Mouse (Mus musculus) forebrain, postnatal 0 days (tissue): Measurements from ENCODE around the gene Thop1. TPM values are rescaled to one million over a fixed set of nuclear protein-coding genes. Genes with fewer than 3 reads are reported as not detected.
A peak's percentile ranks its signal among the peaks of the same experiment; 100 is the strongest.

Source experiments
- ATAC-seq: fragments of 200-750 bp; cut with Nextera tagmentation; 2 replicates; pipeline ENCODE4 v1.8.0; 2017; ENCODE audit warnings: mild to moderate bottlenecking, moderate library complexity
- DNase-seq: peaks from one replicate; pipeline ENCODE4 v3.0.0-alpha.2; 2015
- H3K27ac ChIP-seq: fragments of 300-500 bp; sonication (generic); 2 replicates; pipeline ENCODE4 v1.5.1; 2014; ENCODE audit warnings: low read depth, mild to moderate bottlenecking, antibody characterized with exemption, low read length, moderate library complexity, mixed read lengths
- H3K27me3 ChIP-seq: fragments of 300-500 bp; sonication (generic); 2 replicates; pipeline ENCODE4 v1.6.1; 2014; ENCODE audit warnings: mild to moderate bottlenecking, low read length, mixed read lengths; ENCODE audit not compliant: insufficient read depth
- H3K36me3 ChIP-seq: fragments of 300-500 bp; sonication (generic); 2 replicates; pipeline ENCODE4 v1.6.1; 2014; ENCODE audit warnings: mild to moderate bottlenecking, moderate library complexity; ENCODE audit not compliant: insufficient read depth
- H3K4me1 ChIP-seq: fragments of 300-500 bp; sonication (generic); 2 replicates; pipeline ENCODE4 v1.6.1; 2014; ENCODE audit warnings: antibody characterized with exemption; ENCODE audit not compliant: insufficient read depth
- H3K4me2 ChIP-seq: fragments of 300-500 bp; sonication (generic); 2 replicates; pipeline ENCODE4 v1.6.1; 2014; ENCODE audit warnings: low read depth, mild to moderate bottlenecking, moderate library complexity
- H3K4me3 ChIP-seq: fragments of 300-500 bp; sonication (generic); 2 replicates; pipeline ENCODE4 v1.5.1; 2014; ENCODE audit warnings: low read depth, low read length, mixed read lengths
- H3K9ac ChIP-seq: fragments of 300-500 bp; sonication (generic); 2 replicates; pipeline ENCODE4 v1.6.1; 2014; ENCODE audit warnings: mild to moderate bottlenecking
- H3K9me3 ChIP-seq: fragments of 300-500 bp; sonication (generic); 2 replicates; pipeline ENCODE4 v1.6.1; 2016; ENCODE audit warnings: low read length
- CTCF ChIP-seq: sonication (generic); IDR thresholded peaks from 2 replicates; pipeline ENCODE4 v1.5.1; 2016; ENCODE audit warnings: antibody characterized with exemption, control low read depth, low read depth
- WGBS: fragments of 180-500 bp; shearing (Covaris S2); extraction: QIAGEN DNeasy Blood & Tissue Kit; methylation state at CpG from one replicate; pipeline ENCODE4 v1.1.7; 2014; 5-methylcytosine and 5-hydroxymethylcytosine counted together
- polyA plus RNA-seq: library from polyadenylated mRNA; unstranded; fragments of >200 nt; fragmentation: Nextera tagmentation; extraction: Ambion mirVana; gene quantifications from 2 replicates; pipeline ENCODE4 v1.2.1, GENCODE M21; 2015
- total RNA-seq: library from RNA; depleted of rRNA; stranded (reverse); fragments of >200 nt; gene quantifications from 2 replicates; pipeline ENCODE4 v1.2.3, GENCODE M21; 2014

The Thop1 gene
- total and polyA plus RNA-seq, 2 experiments from 2014 or later = 45.9 to 69.0 TPM

GRCm38 (mm10) chr10:81087021-81087420, 17.2 kb downstream of the Thop1 start:
- 47% methylated on average over 2 of the region's 2 CpGs for WGBS
- Histone ChIP-seq H3K9ac (no peak overlapping the region), H3K4me2 (no peak overlapping the region), H3K4me3 (no peak overlapping the region), H3K36me3 (peaks cover 13% of the 10 kb centered on the region), H3K27ac (no peak overlapping the region), H3K27me3 (no peaks in the 10 kb centered on the region), H3K4me1 (no peaks in the 10 kb centered on the region), H3K9me3 (no peaks in the 10 kb centered on the region)
- ATAC-seq = no peak
- DNase-seq = no peak
- peak; percentile 31 for TF ChIP-seq CTCF

GRCm38 (mm10) chr10:81089216-81089615, 19.4 kb downstream of the Thop1 start:
- 45% methylated on average over 2 of the region's 2 CpGs for WGBS
- no peaks in the 10 kb centered on the region for H3K9me3 ChIP-seq
- DNase-seq (peak; percentile 76), ATAC-seq (peak; percentile 44; the same call in 1 of the 2 replicates)
- no peaks in the 10 kb centered on the region for H3K4me1 ChIP-seq
- no peak overlapping the region for H3K4me2 ChIP-seq
- no peak overlapping the region for H3K27ac ChIP-seq
- no peaks in the 10 kb centered on the region for H3K27me3 ChIP-seq
- TF ChIP-seq CTCF = no peak
- no peaks in the 10 kb centered on the region for H3K36me3 ChIP-seq
- no peak overlapping the region for H3K9ac ChIP-seq
- H3K4me3 ChIP-seq = no peak overlapping the region

GRCm38 (mm10) chr10:81090621-81091020, 20.8 kb downstream of the Thop1 start:
- Histone ChIP-seq H3K27me3 (no peaks in the 10 kb centered on the region), H3K4me2 (no peak overlapping the region), H3K4me1 (no peaks in the 10 kb centered on the region), H3K27ac (no peak overlapping the region), H3K4me3 (no peak overlapping the region), H3K9ac (no peak overlapping the region), H3K36me3 (no peaks in the 10 kb centered on the region), H3K9me3 (no peaks in the 10 kb centered on the region)
- WGBS = 75% methylated on average over 7 of the region's 7 CpGs
- TF ChIP-seq CTCF = no peak
- DNase-seq (no peak), ATAC-seq (no peak)

- Histone ChIP-seq H3K9me3 (no peaks in the 10 kb centered on the region), H3K27ac (no peak overlapping the region), H3K4me1 (no peaks in the 10 kb centered on the region), H3K9ac (no peak overlapping the region), H3K4me3 (no peak overlapping the region), H3K27me3 (no peaks in the 10 kb centered on the region), H3K4me2 (no peak overlapping the region), H3K36me3 (no peaks in the 10 kb centered on the region)
- ATAC-seq (no peak), DNase-seq (no peak)
- no peak for TF ChIP-seq CTCF
- WGBS = 63% methylated on average over 22 of the region's 22 CpGs
These were observed 22.8 kb downstream of the Thop1 start for GRCm38 (mm10) chr10:81092465-81093250.

GRCm38 (mm10) chr10:81094931-81095678, 25.3 kb downstream of the Thop1 start:
- no peak overlapping the region for H3K9ac ChIP-seq
- no peaks in the 10 kb centered on the region for H3K4me1 ChIP-seq
- WGBS = 65% methylated on average over 9 of the region's 9 CpGs
- no peaks in the 10 kb centered on the region for H3K9me3 ChIP-seq
- no peak for TF ChIP-seq CTCF
- ATAC-seq (no peak), DNase-seq (no peak)
- H3K4me3 ChIP-seq = no peak overlapping the region
- no peak overlapping the region for H3K4me2 ChIP-seq
- H3K27ac ChIP-seq = no peak overlapping the region
- H3K27me3 ChIP-seq = no peaks in the 10 kb centered on the region
- H3K36me3 ChIP-seq = no peaks in the 10 kb centered on the region

GRCm38 (mm10) chr10:81105565-81106112, 35.8 kb downstream of the Thop1 start, which contains the start of gene Map2k2:
TSS of gene Map2k2 (plus strand) at chr10:81105915.
- peak within 1 kb of the TSS; percentile 100 for H3K4me3 ChIP-seq
- peaks cover 14% of the 10 kb centered on the region for H3K4me1 ChIP-seq
- H3K27me3 ChIP-seq = no peaks in the 10 kb centered on the region
- under 1% methylated on average over 56 of the region's 56 CpGs for WGBS
- H3K9ac ChIP-seq = peak within 1 kb of the TSS; percentile 99
- H3K27ac ChIP-seq = peak within 1 kb of the TSS; percentile 99
- no peak for TF ChIP-seq CTCF
- ATAC-seq = peak; percentile 98
- DNase-seq = peak; percentile 98
- peaks cover 22% of the 10 kb centered on the region for H3K36me3 ChIP-seq
- peak within 1 kb of the TSS; percentile 76 for H3K4me2 ChIP-seq
- no peaks in the 10 kb centered on the region for H3K9me3 ChIP-seq
